1 mouse cellular context compared by ENCODE assay signal in the genomic region with DNA sequence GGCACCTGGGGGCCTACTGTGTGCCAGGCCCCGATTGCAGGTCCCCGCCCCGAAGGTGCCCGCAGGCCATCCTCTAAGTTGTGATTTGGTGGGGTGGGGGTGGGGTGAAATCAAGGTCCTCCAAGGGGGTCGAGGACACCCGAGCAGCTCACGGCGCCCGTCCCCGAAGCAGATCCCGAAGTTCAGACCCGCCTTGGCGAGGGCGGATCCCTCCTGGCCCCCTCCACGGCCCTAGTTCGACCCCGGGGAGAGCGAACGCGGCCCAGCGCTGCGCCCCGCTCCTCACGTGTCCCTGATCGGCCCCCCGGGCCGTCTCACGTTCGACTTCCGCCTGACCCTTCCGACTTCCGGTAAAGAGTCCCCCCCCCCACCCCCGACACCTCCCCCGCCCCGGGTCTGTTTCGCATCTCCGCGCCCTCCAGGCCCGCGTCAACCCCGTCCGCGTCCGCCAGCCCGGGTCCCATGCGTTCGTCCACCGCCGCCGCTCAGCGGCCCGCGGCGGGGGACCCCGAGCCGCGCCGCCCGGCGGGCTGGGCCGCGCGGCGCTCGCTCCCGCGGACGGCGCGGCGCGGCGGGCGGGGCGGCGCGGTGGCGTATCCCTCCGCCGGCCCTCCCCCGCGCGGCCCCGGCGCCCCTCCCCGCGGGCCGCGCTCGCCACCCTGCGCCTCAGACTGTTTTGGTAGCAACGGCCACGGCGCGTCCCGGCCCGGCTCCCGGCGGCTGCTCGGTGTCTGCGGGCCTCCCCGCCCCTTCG.
TF ChIP-seq lines count a peak whose summit lies in the region.

A gene (plus strand): TSS at position 164 of the 754 bp plus-strand sequence.

TF ChIP-seq in CH12.LX, 34 proteins besides CTCF, POLR2A, EP300 and RAD21 (continued from another document):
- TF ChIP-seq ZKSCAN1 (IDR thresholded peaks at IDR 0.05; ENCODE audit: borderline replicate concordance, low read depth, low read length) (peak; percentile 96), NRF1 (IDR thresholded peaks at IDR 0.05; ENCODE audit: low read depth, low read length) (no peak), JUN (IDR thresholded peaks at IDR 0.05; ENCODE audit: insufficient read depth, low read depth, low read length) (no peak), JUND (conservative IDR thresholded peaks at IDR 0.05; ENCODE audit: low read depth, low read length) (no peak), SMC3 (IDR thresholded peaks at IDR 0.05; ENCODE audit: low read depth, low read length) (no peak), USF1 (IDR thresholded peaks at IDR 0.05; ENCODE audit: low read depth, low read length) (peak; percentile 47), TBP (conservative IDR thresholded peaks at IDR 0.05; ENCODE audit: low read depth, low read length) (0 out of 2 replicates have a peak, but pooled peaks have one; percentile 60), HCFC1 (IDR thresholded peaks at IDR 0.05; ENCODE audit: low read depth, low read length) (peak; percentile 60), MYC (IDR thresholded peaks at IDR 0.05; ENCODE audit: low read depth, low read length) (no peak; the same call in 1 of the 2 replicates), ZC3H11A (IDR thresholded peaks at IDR 0.05; ENCODE audit: low read depth, low read length) (no peak), CHD2 (IDR thresholded peaks at IDR 0.05; ENCODE audit: low read length) (peak; percentile 74), ELF1 (IDR thresholded peaks at IDR 0.05; ENCODE audit: low read depth, low read length) (peak; percentile 14; the same call in 1 of the 2 replicates), ETS1 (conservative IDR thresholded peaks at IDR 0.05; ENCODE audit: low read depth, low read length) (no peak), MAX (IDR thresholded peaks at IDR 0.05; ENCODE audit: low read length) (peak; percentile 26; the same call in 1 of the 2 replicates), KAT2A (IDR thresholded peaks at IDR 0.05; ENCODE audit: insufficient replicate concordance, low read length) (0 out of 2 replicates have a peak, but pooled peaks have one; percentile 44), BHLHE40 (IDR thresholded peaks at IDR 0.05; ENCODE audit: low read depth, low read length) (peak; percentile 97), GABPA (IDR thresholded peaks at IDR 0.05; ENCODE audit: insufficient replicate concordance, low read depth, low read length) (no peak), PAX5 (IDR thresholded peaks at IDR 0.05; ENCODE audit: low read length) (no peak), IRF4 (IDR thresholded peaks at IDR 0.05; ENCODE audit: low read depth, low read length) (0 out of 2 replicates have a peak, but pooled peaks have one; percentile 11), USF2 (conservative IDR thresholded peaks at IDR 0.05; ENCODE audit: low read depth, low read length) (no peak), TCF12 (IDR thresholded peaks at IDR 0.05; ENCODE audit: low read depth, low read length) (peak; percentile 65; the same call in 1 of the 2 replicates), POLR2AphosphoS2 (IDR thresholded peaks at IDR 0.05; ENCODE audit: low read depth, low read length) (peak; percentile 36; the same call in 1 of the 2 replicates)
